Mouse (Mus musculus) fat pad, adult 2 months (tissue): Measurements from ENCODE around the gene Nmrk1.

ENCODE experiments used
- DNase-seq: peaks from one replicate; pipeline ENCODE4 v3.0.0-alpha.2; 2011; ENCODE audit warnings: low read depth, low spot score; ENCODE audit errors: extremely low read depth

Nmrk1 gene

DNA sequence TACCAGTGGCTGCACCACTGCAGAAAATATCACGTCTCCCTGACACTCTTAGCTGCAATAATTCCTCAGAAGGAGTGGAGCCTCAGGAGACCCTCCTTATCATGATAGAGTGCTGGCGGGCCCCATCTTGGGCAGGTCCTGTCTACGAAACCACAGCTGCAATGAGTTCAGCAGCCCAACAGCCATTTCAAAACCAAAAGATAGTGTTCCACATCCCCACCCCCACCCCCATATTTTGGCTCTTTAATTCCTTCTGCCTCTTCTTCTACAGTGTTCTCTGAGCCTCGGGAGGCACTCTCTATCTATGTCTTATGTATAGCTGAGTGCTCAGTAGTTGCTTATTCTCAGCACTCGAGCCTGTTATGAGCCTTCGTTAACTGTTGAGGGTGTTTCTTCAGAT, 18.7 kb downstream of the Nmrk1 start:
- DNase-seq, result no peak

DNA sequence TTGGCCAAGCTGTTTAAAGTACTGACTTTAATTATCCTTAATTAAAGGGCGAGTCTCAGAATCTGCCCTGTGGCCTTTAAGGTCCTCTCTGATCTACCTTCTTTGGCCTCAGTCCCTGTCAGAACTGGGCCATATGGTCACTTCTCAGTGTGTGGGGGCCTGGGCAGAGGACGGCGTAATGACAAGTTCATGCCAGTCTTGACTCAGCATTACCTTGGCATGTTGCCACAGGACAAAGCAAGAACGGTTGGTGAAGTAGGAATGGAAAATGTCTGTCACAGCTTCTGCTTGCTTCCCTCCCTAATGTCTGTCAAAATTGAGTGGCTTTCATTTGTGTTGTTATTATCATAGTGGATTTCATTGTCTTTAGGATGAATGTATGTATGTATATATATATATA, 20.8 kb downstream of the Nmrk1 start:
- peak; percentile 19 for DNase-seq

DNA sequence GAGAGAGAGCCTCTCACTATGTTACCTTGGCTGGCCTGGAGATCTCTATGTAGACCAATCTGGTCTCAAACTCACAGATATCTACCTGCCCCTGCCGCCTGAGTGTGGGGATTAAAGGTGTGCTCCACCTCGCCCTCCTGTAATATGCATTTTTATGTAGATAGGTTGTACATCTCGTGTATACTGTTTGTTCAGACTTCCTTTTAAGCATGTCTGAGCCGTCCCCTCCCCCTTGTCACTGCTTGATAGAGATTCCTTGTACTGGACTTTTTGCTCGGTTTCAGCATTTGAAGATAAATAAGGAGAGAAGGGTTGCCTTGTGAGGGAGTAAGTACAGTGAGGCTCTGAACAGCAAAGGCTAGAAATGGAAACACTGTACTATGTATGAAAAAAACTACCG, 21.3 kb downstream of the Nmrk1 start:
- no peak for DNase-seq

DNA sequence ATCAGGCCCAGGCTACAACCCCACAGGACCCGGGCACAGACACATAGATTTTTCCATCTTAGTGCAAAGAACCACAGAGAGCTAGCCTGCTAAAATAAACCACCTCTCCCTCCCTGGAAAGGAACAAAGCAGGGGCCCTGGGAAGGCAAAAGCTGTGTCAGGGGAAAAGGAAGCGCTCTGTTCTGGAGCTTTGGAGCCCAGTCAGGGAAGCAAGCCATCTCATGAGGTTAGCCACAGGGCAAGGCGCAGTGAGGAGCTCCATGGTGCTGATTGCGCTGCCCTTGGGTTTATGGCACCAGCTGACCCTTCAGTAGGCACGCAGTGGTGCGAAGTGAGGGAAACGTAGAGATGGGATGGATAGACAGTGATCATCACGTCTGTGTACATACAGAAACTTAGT, 22.6 kb downstream of the Nmrk1 start:
- DNase-seq, result no peak

DNA sequence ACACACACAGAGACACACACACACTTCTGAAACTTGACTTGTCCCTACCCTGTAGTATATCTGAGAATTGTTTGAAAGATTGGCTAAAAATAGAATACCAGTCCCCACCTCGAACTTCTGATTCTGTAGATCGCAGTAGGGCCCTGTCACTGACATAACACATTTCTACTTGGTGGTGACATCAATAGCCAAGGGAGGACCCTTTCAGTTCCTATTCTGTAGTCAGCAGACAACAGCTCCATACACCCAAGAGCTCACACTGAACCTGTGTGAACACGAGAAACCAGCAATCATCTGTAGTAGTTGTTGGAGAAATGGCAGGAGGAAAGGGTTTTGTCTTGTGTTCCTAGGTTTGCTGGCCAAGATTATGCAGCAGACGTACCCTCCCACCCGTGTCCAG, 23.2 kb downstream of the Nmrk1 start:
- no peak for DNase-seq

DNA sequence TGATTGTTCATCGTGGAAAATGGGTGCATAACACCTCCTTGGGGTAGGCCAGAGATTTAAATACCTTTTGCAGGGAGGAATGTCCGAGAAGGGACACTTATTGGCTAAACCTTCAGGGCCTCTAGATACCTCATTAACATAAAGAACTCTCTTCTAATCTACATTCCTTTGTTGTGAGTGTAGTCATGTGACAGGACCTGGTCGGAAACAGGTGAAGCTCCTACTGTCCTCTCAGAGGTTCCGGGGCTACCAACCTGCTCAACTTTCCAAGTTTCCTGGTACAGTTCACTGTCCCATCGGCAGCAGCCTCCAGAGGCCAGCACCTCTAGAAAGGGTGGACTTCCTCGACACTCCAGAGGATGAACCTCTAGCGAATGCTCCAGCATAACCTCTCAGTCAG, 24.2 kb downstream of the Nmrk1 start:
- no peak for DNase-seq

DNA sequence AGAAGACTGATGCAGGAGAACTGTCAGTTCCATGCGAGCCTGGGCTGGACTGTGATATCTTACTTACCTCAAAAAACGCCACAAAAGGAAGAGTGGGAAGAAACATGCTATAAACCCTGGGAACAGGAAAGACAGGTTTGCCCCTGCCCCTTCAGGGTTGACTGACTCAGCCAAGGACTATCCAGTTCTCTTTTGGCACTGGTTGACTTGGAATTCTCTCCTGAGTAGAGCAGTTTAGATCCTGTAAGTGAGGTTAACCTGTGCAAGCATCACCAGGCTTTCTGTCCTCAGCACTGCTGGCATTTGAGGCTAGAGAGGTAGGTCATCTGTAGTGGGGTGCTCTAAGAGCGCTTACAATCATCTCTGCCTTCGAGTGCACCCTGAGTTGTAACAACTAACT, 26.7 kb downstream of the Nmrk1 start:
- DNase-seq, result peak; percentile 73

DNA sequence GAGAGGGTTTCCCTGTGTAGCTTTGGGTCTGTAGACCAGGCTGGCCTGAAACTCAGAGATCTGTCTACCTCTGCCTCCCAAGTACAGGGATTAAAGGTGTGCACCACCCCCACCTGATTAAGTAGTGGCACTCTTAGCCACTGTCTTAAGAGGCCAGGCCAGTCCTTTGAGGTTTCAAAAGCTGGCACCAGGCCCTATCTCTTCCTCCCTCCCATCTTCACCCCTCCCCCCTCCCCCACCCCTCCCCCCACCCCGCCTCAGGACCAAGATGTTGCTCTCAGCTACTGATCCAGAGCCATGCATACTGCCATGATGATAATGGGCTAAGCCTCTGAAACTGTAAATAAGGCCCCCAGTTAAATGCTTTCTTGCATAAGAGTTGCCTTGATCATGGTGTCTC, 27.6 kb downstream of the Nmrk1 start:
- DNase-seq, result no peak

DNA sequence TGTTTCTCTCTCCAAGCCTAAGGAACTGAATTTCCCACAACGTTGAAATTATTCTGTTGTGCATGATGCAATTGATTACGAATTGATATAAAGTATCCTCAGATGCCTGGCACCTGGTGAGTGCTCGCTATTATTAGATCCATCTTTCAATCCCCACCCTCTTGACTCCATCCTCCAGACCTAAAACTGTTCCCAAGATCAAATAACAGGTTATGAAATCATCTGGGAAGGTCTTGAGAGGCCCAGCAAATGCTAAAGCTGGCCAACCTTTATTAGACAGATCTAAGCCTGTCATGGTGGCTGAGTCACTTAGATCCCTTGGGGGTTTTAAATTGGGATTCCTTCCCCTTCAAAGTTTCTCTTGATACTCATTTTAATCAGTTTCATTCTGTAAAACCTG, 28.7 kb downstream of the Nmrk1 start:
- DNase-seq, result no peak

DNA sequence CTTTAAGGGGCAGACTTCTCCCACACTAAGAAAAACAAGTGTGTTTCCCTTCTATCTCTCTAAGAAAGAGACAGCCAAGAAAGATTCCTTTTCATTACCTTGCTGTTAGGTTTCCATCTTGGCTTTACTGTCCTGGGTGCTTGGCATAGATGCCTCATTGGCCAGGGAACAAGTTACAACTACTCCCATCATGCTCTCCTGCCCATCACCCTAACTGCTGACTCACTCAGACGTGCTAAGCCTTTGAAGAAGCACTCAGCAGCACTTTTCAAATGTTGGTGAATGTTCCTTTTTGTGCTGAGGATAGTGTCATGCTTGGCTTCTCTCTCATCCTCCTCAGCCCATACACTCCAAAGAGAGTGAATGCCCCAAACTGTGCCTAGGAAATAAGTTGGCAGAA, 29.9 kb downstream of the Nmrk1 start:
- DNase-seq, result no peak

DNA sequence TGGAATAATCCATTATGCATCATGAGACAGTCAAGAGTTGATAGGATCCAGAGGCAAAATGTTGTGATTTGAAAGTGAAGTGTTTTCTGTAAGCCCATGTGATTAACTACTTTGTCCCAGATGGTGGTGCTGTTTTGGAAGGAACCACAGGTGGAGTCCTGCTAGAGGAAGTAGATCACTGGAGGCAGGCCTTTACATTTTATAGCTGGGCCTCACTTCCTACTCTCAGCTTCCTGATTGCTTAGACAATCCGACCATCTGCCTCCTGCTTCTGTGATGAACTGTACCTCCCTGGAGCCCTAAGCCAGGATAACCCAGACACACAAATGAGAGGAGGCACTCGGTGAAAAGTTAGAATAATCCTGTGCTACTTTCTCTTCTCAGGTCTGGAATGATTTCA, 32.2 kb downstream of the Nmrk1 start:
- DNase-seq, result no peak

DNA sequence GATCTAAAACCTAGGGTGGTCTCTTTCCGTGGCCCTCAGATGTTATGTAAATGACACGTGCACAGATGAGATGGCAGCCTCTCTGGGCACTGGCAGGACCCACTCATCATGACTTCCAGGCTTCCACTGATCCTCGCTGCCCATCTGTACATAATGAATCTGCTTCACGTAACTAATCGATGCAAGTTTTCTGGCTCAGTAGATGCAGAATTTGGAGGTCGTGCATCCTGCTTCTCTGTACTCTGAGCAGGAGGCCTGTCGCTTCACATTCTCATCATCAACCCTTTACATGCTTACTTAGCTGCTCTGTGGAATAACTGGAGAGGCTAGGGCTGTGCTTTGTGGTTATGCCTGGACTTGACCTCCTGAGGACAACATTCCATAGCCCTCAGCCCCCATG, 35.2 kb downstream of the Nmrk1 start:
- DNase-seq, result no peak

DNA sequence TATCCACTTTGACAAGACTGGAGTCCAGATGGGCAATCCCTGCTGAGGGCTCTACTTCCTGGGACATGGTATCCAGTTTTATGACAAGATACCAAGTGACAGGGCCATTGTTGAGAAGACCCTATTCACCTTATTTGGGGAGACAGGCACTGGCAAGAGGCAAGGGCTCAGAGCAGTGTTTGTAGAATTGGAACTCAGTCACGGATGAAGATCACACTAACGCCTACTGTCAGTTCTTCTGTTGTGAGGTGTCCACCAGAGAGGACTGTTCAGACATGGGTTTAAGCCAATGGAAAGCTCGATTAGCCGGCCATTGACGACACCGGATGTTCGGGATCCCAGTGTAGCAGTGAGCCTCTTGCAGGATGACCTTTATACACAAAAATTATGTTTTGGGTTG, 37.8 kb downstream of the Nmrk1 start:
- DNase-seq, result no peak

DNA sequence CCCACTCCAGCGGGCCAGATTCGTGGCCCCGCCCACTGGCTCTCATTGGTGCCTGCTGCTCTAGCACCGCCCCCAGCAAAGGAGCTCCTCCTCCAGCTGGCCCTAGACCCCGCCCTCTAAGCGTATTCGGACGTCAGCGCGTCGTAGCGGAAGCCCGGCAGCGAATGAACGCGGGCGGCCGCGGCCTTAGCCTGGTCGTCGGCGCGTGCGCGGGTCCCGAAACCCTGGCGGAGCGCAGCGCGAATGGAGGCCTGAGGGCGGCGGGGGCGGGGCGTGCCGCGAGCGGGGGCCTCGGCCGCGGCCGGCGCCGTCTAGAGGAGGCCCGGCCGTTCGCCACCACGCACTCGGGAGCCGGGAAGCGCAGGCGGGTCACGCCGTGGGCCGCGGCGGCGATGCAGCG, 38.9 kb downstream of the Nmrk1 start, which contains the start of gene Carnmt1:
Gene Carnmt1 (plus strand): TSS at position 157 of the 400 bp plus-strand sequence.
- DNase-seq, result peak; percentile 67

DNA sequence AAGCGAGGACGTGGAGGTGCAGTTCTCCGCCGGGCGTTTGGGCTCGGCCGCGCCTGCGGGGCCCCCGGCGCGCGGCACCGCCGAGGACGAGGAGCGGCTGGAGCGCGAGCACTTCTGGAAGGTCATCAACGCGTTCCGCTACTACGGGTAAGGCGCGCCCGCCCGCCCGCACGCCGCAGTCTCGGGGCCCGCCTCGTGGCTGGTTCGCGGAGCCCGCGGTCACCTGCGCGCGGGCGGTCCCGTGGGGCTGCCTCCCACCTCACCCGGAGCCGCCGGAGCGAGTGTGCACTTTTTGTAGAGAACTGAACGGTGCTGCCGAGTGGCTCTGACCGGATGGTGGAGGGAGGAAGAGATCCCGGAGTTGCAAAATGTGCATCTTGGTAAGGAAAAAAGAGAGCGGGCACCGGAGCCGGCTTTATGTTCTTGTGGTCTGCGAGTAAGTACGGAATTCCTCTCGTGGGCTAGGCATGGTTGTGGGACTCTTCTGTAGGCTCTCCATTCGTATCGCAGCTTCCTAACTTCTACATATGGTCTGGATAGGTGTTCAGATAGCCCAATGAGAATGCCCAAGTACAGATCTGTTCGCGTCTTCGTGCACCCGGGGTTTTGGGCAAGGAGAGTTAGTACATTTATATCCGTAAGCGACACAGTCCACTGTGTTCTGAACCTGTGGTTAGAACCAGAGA, 39.4 kb downstream of the Nmrk1 start:
- DNase-seq, result no peak

DNA sequence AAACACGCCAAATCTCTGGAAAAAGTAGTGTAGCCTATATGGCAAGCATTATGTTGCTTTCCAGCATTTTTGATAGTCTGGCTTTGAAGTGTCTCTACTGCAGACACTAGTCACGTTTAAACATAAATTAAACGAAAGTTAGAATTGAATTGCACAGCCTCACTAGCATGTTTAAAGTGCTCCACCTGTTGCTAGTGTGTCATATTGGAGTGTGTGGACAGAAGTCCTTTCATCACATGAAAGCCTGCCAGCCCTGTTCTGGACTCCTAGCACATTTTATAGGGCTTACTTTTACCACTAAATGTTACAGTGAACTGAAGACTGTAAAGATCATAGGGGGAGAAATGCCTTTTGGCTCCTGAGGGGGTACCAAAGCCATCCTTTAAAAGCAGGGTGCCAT, 40.7 kb downstream of the Nmrk1 start:
- no peak for DNase-seq

DNA sequence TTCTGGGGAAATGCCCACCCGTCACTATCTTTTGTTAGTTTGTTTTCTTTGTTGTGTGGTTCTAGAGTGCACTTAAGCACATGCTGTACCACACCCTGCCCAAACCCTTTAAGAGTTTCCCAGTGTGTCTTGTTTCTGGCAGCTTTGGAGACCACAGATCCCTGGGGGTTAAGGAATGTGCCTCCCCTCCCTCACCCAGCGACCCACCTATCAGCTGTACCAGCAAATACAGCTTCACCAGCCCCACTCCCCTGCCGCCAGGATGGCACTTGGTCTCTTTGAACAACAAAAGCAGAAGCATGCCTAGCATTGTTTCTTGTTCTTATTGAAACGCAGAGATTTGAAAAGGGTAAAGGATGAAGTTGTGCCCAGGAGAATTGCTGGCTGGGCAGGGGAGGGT, 41.4 kb downstream of the Nmrk1 start:
- no peak for DNase-seq

DNA sequence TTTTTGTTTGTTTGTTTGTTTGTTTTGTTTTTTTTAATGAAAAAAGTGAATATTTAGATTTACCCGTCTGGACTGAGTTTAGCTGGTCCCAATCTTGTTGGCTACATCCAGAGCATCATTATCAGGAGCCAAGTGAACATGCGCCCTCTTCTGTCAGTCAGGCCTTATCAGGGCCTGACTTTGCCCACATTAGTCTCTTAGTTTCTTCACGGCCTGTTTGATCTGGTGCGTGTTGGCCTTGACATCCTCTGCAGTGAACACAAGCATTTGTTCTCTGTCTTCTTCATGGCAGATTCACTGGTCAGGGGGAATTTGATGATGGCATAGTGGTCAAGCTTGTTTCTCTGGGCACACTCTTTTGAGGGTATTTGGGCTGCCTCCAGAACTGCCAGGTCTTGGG, 50.4 kb downstream of the Nmrk1 start:
- no peak for DNase-seq

DNA sequence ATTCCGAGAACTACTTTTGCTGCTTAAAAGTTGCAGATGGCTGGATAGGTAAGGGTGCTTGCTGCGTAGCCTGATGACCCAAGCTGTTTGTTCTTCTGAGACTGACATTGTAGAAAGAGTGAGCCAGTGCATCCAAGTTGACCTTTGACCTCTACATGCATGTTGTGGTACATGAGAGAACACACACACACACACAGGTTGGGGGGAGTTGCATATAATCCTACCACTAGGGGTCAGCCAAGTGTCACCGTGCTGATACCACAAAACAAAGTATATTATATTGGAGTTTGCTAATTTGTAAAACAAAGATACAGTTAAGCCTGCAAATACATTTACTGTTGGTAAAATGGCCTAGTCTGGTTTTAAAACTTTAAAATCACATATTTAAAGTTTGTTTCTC, 55.8 kb downstream of the Nmrk1 start:
- DNase-seq, result no peak

DNA sequence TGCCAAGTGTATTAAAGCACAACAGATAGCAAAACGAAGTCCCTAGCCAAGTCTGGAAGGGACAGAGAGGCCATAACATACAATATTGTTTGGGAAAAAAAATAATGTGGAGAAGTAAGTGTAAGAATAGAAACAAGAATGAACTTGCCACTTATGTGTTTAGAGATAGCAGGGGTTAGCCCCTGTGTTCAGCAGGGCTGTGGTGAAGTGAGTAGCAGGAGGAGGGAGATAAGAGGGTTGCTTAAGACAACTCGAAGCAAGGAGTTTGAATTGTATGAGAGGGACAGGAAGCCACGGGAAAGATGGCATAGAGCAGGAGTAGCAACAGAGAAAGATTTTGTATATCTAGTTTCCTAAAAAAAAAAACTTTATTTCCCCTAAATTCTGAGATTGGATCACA, 60.4 kb downstream of the Nmrk1 start:
- DNase-seq, result no peak

DNA sequence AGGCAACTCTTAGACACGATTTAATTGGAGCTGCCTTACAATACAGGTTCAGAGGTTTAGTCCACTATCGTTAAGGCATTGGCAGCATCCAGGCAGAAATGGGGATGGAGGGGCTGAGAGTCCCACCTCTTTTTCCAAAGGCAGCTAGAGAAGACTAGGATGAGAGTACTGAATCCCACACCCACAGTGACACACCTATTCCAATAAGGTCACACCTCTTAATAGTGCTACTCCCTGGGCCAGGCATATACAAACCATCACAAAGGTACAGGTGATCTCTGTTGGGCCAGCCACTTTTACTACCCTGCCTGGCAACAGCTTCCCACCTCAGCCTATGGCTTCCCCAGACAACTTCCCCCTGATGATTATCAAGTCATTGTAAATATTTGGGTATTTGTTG, 61.0 kb downstream of the Nmrk1 start:
- DNase-seq, result no peak

DNA sequence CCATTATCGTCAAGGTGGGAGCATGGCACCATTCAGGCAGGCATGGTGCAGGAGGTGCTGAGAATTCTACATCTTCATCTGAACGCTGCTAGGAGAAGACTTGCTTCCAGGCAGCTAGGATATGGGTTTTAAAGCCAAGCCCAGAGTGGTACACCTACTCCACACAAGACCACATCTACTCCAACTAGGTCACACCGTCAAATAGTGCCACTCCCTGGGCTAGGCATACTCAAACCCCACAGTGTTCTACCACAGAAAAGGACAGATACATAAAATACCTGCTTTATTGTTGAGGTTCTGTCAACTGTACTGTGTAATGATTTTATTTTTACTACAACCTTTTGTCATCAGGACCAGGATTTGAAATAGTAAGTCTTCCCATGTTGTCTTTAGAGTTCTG, 63.4 kb downstream of the Nmrk1 start:
- DNase-seq, result no peak

DNA sequence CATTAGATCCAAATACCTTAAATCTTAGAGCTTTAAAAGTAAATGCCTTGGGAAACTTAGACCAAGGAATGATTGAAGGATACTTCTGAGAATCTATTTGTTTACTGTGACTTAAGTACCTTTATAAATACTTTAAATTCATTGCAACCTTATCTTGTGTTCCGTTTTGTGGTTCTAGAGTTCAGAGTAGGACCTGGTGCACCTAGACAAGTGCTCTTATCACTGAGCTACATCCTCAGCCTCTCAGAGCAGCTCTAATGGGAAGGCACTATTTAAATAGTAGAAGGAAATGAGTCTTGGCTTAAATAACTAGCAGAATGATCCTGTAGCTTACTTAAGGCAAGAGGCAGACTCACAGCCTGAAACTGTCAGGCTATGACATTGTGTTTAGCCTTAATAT, 63.8 kb downstream of the Nmrk1 start:
- DNase-seq, result no peak
